Mouse (Mus musculus) frontal cortex, postnatal 10 days (tissue): ENCODE measurements around the gene Madd.
"Not testable (repeated sequence)": the region's sequence is repeated elsewhere in the genome, so short reads cannot be mapped to it uniquely, and the experiment has no call there.

Experiments used
- DNase-seq, 2 experiments: peaks; one replicate each; pipeline ENCODE4 v3.0.0; 2022; ENCODE audit warnings: low spot score in 2 of 2, mixed read lengths in 1 of 2

Madd gene

DNA sequence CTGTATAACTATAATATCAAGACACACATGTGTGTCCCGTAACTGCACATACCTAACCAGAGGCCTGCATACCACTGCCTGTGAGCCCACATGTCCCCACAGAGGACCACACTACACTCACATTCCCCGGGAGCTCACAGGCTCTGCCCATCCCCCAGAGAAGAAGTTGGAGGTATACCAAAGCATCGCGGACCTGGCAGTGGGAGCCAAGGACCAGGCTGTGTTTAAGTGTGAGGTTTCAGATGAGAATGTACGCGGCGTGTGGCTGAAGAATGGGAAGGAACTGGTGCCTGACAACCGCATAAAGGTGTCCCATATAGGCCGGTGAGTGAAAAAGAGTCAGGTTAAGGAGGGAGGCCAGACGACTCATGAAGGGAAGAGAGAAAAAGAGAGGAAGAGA, 58.5 kb downstream of the Madd start:
- no peak for DNase-seq

DNA sequence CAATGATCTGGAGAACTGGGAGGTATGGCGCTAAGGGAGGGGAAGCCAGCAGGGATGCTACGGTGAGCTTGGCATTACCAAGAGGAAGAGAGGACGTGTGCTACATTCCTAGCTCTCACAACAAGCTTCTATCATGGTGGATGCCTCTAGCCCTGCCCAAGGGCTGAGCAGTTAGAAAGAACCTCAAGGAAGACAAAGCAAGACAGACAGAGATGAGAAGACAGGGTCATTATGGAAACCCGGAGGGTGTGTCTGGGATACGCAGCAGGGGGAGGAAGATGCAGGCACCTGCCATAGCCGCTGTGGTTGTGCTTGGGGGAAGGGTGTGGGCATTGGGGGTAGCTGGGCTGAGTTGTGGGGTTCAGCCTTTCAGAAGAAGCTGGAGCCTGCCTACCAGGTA, 60.1 kb downstream of the Madd start:
- no peak for DNase-seq

DNA sequence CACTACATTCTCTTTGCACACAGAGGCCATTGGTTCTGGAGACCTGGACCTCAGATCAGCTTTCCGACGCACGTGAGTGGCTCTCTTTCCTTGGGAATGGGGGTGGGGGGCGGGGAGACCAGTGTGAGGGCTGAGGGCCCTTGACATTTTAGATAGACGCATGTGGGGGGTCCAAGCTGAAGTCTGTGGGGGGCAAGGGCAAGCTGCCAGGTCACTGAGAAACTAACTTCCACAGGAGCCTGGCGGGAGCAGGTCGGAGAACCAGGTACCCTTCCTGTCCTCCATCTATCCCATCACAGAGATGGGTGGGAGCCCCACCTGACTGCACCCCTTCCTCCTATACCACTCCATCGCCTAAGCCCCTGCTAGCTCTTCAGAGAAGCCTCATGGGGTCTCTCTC, 62.1 kb downstream of the Madd start:
- no peak for DNase-seq

- DNase-seq = no peak
Observed at GRCm38 (mm10) chr2:91121011-91121410, 62.6 kb downstream of the Madd start.

DNA sequence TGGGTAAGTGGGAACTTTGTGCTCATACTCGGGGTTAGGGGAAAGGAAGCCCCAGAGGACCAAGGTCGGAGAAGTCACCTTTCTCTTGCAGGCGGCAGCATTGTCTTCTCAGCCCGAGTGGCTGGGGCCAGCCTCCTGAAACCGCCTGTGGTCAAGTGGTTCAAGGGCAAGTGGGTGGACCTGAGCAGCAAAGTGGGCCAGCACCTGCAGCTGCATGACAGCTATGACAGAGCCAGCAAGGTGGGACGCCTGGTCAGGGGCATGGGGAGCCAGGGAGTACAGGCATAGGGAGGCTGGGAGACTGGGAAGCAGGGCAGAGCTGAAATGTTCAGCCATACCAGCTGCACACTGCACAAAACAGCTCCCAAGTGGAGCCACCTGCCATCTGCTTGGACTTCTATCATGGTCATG, 63.4 kb downstream of the Madd start:
- DNase-seq = no peak

GRCm38 (mm10) chr2:91119551-91119950, 64.1 kb downstream of the Madd start:
- no peak for DNase-seq

GRCm38 (mm10) chr2:91119061-91119460, 64.6 kb downstream of the Madd start:
- DNase-seq = no peak

DNA sequence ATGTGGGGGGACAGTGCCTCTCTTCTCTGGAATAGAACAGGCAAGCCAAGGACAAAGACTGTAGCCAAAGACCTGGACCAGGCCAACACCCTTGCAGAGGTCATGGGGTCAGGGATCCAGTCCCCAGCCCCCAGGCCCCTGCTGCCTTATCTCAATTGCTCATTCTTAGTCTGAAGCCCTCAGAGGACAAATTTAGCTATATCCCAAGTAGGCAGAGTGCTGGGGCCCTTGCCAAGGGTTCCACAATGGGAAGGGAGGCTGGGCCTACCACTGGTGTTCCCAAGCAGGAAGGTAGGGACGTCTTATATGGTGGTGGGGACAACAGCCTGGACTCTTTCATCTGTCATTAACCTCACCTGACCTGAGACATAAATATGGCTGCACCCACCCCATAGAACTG, 65.0 kb downstream of the Madd start:
- no peak for DNase-seq

DNA sequence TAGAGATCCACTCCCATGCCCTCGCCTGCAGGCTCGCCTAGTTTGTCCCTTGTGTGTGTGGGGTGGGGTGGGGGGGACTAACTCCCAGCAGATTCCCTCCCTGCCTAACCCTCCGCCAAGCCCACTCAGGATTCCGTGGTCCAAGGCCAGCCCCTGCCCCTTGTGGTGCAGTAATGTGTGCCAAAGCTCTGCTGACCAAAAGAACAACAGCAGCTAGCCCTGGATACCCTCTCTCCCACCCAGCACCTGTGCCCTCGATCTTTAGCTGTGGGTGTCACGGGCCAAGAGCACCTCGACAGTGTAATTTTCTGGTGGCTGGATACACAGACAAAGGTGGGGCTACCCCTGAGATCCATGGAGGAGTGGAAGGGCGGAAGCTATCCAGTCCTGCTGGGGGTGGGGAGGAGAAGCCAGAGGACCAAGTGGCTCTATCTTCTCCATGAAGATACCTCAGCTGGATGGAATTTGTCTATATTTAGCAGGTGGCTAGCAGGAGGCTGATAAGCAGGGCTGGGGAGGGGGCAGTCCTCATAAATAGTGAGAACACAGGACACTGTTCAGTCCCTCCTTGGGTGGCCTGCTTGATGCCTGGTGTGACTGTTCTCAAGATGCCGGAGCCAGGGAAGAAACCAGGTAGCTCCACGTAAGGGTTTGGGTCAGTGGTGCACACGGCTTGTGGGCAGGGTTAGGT, 65.9 kb downstream of the Madd start, which contains the start of gene Mybpc3:
Mybpc3 (plus strand) TSS at position 560 of the 691 bp plus-strand sequence.
- no peak for DNase-seq

- no peak for DNase-seq
Observed at GRCm38 (mm10) chr2:91116842-91117241, 66.8 kb downstream of the Madd start.

DNA sequence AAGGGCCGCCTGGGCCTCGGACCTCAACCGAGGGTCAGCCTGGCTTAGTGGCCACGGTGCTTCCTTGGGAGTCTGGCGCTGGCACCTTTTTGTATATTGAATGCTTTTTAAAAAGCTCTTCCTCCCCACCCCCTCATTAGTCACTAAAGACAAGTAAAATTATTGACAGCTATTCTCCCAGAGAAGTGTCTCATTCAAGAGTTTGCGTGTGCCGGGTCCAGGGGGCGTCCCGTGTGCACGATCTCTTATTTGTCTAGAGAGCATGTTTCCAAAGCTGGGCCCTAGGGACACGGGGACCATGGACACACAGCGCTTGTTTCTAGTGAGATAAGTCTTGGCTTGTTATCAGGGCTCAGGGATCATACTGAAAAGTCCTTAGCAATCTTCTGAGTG, 68.1 kb downstream of the Madd start:
- no peak for DNase-seq

GRCm38 (mm10) chr2:91114781-91115577, 68.7 kb downstream of the Madd start:
- DNase-seq = peak; percentile 66 to 85

DNA sequence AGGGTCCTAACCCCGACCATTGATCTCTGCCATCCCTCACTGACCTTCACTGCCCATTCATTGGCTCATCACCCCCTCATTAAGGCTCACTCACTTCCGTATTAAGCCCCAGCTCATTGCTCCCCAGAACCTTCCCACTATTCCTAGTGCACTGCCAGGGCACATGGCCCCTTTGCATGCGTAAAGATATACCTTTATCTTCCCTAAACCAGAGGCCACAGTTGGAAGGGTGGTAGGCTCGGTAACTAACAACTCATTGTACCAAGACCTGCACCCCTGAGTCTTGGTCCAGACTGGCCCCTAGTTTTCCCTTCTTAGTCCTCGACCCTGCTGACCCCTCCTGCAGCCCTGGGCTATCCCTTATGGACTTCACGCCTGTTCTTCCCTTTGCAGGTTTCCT, 69.8 kb downstream of the Madd start:
- no peak for DNase-seq

DNA sequence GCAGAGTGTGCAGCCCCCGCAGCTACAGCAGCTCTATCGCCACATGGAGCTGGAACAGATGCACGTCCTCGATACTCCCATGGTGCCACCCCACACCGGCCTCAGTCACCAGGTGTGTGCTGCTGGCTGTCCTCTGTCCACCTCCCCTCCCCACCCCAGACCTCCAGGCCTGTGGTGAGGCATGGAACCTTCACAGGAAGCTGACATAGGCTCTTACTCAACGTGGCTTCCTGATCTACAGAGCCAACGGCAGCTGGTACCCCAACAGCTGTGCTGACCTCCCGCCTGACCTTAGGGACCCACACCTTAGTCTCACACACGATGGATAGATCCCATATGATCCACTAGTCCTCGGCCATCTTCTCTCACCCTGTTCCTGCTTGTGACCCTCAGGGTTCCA, 70.3 kb downstream of the Madd start:
- no peak for DNase-seq

- no peak for DNase-seq
Observed at GRCm38 (mm10) chr2:91112491-91112890, 71.1 kb downstream of the Madd start.

DNA sequence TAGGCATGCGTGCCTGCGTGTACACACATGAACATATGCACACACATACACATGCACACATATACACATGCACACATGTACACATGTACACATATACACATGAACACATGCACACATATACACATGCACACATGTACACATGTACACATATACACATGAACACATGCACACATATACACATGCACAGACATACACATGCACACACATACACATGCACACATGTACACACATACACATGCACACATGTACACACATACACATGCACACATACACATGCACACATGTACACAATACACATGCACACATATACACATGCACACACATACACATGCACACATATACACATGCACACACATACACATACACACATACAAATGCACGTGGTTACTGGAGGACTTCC, 71.8 kb downstream of the Madd start:
- not testable (repeated sequence) for DNase-seq

DNA sequence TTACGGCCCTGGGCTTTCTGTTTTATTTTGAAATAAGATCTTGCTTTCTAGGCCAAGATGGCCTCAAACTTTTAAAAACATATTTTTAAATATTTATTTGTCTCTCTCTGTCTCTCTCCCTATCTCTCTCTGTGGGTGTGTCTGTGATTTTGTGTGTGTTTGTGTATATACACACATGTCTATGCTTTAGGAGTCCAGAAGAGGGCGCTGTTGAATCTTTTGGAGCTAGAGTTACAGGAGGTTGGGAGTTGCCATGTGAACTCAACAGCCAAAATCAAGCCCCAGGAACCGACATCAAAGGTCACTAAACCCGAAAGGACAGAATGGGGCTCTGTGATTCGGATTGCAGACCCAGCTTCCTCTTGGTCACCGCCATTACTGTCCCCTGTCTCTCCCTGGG, 73.2 kb downstream of the Madd start:
- no peak for DNase-seq

DNA sequence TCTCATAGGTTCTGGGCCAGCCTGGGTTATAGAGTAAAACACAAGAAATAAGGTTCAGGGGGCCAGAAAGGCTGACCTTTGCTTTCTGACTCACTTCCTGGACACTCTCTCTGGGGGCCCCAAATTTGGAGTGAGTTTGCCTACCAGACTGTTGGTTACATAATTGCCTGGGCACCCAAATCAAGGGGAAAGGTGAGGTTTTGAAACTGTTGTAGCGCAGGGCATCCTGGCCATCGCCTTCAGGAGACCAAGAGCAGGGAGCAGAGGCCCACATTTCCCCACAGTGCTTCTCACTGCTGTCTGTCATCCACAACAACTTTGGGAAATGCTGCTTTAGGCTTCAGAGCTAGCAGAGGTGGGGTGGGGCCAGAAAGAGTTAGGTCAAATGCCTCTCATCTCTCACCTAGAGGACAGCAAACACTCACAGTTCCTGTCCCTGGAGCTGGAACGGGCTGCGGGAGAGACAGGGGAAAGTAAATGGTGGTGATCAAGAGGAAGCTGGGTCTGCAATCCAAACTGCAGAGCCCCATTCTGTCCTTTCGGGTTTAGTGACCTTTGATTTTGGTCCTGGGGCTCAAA, 73.7 kb downstream of the Madd start:
- no peak for DNase-seq

GRCm38 (mm10) chr2:91109241-91109640, 74.4 kb downstream of the Madd start:
- no peak for DNase-seq

DNA sequence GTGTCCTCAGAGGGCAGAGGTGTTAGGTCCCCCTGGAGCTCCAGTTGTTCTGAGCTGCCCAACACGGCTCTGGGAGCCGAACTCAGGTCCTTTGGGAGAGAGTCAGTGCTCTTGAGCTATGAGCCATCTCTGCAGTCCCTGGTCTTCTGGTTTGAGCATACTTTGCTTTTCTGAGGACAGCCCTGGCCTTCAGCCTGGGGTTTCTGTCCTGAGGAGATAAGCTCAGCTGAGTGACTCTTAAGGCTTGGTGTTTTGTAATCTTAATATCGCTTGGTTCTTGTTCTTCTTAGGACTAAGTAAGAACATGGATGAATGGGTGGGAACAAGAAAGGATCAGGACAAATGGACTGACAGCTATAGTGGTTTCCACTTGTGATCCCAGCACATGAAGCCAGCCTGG, 75.5 kb downstream of the Madd start:
- DNase-seq = no peak

DNA sequence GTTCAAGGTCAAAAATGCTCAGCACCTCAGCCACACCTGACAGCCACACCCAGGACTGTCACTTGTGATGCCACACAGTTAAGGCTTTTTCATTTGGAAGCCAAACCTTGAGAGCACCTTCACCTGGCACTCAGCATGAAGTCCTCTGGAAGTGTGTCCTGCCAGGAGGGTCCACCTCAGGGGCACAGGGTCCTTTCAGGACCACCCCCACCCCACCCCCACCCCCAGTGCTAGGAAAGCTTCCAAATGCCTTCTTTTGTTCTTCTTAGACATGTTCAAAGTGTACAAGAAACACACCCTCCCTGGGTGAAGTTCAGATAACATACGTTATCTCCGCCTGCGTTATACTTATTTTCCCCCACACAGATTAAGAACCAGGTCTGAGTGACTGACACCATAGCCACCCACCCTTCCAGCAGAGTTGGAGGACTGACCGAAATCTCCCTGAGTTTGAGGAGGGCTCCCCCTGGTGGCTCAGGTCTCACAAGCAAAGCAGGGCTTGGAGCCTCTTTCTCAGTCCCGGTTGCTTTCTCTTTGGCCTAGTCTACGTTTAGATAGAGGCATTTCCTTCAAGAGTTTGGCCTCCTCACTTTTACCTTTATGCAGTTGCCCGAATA, 82.4 kb downstream of the Madd start:
- DNase-seq = peak; percentile 71 to 86

- DNase-seq = no peak
Observed at GRCm38 (mm10) chr2:91098156-91098555, 85.5 kb downstream of the Madd start.

DNA sequence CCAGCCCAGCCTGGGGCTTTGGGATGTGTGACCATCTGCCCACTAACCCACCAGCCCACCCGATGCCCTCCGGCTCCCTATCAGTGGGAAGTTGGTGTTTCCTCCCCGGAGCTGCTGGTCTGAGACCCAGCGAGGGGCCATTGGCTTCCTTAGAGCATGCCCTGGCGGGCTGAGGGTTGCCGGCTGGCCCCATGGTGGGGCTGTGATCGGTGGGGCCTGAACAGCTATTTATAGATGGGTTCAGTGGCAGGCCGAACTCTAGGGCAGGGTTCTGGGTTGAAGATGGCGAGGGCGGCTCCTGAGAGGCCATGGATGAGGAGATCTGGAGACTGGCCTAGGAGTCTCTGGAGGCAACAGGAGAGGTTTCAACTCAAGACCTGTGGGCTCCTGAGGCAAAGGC, 86.6 kb downstream of the Madd start:
- no peak for DNase-seq
